Mouse (Mus musculus): ENCODE results near the gene Cracr2b.

The Cracr2b gene

GRCm38 (mm10) chr7:141460391-141461113 lies at the start of gene Cracr2b:
Gene Cracr2b (plus strand): TSS chr7:141461094.
- no peak for DNase-seq (ENCODE audit: low spot score)

DNA sequence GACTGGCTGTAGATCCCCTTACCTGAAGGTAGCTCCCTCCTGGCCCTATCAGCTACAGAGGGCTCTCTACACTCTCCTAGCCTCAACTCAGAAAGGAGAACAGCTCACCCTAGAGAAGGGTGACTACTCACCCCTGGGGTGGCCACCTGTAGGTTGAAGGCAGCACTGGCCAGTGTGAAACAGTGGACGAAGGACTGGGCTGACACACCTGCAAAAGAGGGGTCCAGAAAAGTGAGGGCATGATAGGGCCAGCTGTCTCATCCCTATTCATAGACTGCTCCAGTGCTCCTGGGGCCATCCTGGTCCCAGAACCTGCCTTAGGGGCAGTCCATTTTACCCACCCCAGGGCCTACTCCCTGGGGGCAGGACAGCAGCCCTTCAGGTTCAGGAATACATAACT lies 49.2 kb upstream of the Cracr2b start:
- no peak for DNase-seq (ENCODE audit: low spot score)

DNA sequence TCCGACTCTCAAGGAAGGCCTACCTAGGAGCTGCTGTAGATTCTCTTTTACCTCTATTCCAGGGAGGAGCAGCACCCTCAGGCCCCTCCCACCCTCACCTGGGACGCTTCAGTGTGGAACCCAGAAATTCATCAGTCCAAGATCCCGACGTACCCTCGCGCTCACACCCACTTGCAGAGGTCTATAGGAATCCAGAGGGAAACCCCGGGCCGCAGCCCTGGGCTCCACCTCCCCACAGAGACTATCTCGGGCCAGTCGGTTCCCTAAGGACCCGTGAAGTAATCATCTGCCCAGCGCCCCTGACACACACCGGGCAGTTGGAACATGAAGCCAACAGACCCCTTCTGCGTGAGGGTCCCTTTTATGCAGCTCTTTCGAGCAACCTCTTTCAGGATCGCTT lies 47.6 kb upstream of the Cracr2b start:
- no peak for DNase-seq (ENCODE audit: low spot score)

DNA sequence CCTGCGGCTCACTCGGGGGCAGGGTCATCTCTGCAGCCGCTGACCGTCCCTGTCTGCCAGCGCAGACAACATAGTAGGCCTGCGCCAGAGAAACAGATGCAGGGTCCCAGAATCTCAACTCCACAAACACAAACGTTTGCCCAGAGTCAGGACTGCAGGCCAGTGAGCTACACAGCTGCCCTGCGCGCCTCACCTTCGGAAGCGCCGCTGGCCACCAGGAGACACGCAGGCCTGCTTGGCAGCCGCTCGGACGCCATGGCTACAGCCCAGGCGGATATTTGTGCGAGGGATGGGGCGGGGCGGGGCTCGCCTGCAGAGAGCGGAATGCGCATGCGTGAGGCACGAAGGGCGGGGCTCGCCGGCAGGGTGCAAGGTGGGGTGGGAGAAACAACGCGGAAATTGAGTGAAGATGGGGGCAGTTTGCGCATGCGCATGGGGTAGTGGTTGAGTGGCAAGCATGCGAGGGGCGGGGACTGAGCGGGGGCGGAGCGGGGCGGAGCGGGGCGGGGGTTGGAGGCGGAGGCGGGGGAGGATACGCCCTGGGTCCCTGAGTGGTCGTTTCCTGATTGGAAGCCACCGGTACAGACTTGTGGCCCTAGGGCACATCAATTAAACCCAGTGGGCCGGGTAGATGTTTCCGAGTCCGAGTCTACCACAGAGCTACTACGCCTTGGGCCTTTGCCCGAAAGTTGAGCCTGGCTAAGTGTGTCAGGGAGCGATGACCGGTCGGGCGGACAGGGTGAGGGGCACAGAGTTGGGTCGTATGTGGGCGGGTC lies 46.9 kb upstream of the Cracr2b start, which contains the start of gene Gatd1:
Gene Gatd1, minus strand, starts transcription at position 328 of the 776 bp plus-strand sequence.
- peak; percentile 99 for DNase-seq (ENCODE audit: low spot score)

- DNase-seq (ENCODE audit: low spot score): no peak
Observed at GRCm38 (mm10) chr7:141416144-141416841, 44.6 kb upstream of the Cracr2b start.

GRCm38 (mm10) chr7:141417731-141418681 lies 42.9 kb upstream of the Cracr2b start:
- no peak for DNase-seq (ENCODE audit: low spot score)

GRCm38 (mm10) chr7:141418970-141419369 lies 41.9 kb upstream of the Cracr2b start:
- DNase-seq (ENCODE audit: low spot score): no peak

GRCm38 (mm10) chr7:141420030-141420702 lies 40.7 kb upstream of the Cracr2b start:
- DNase-seq (ENCODE audit: low spot score): no peak

- DNase-seq (ENCODE audit: low spot score): no peak
Observed at GRCm38 (mm10) chr7:141423811-141424210, 37.1 kb upstream of the Cracr2b start.

DNA sequence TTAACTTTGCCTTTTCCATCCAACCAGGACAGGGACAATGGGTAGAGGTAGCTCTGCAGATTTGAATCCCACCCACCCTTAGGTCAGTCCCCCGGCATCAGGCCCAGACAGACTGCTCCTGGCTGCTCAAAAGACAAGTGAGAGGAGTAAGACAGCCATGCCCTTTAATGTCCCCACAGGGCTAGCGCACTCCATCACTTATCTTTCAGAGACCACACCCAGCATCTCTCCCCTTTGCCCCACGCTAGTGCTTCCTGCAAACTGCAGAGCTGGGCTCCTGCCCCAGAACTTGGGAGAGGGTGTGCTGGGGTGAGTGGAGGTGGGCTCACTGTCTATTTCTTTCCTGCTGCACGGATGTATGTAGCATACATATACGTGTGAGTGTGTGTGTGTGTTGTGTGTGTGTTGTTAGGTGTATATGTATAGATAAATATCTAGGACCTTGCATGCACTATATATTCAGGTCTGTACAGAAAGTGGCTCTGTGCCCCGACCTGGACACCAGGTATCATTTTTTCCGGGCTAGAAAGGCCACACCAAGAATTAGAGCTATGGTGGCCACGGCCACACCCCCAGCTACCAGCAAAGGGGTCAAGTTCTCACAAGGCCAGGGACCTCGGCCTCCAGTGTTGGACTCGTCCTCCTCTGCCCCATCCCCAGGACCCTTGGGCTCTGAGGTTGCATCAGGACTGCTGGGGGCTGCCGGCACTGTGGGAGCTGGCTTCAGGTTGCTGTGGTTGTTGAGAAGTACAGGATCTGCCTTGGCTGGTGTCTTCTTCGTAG lies 33.8 kb upstream of the Cracr2b start:
- DNase-seq (ENCODE audit: low spot score): no peak

DNA sequence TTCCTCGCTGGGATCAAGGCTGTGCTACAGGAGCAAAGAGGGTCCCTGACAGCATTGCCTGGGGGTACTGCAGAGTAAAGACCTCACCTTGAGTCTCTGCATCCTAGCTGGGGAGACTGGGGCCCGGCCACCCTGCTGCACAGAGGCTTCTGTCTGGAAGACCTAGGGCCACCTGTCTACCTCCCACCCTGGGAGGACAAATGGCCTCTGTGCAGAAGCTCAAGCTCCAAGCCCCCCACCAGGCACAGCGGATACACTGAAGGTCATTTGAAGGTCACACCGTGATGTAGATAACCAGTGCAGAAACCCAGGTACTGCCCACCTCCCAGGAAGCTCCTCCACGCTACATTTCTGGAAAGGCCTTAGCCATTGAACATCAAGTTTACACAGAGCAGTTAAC lies 32.2 kb upstream of the Cracr2b start:
- no peak for DNase-seq (ENCODE audit: low spot score)

- DNase-seq (ENCODE audit: low spot score): no peak
Observed at GRCm38 (mm10) chr7:141429310-141429709, 31.6 kb upstream of the Cracr2b start, which contains the start of gene Cend1. Gene Cend1 (minus strand): TSS chr7:141429491.

DNA sequence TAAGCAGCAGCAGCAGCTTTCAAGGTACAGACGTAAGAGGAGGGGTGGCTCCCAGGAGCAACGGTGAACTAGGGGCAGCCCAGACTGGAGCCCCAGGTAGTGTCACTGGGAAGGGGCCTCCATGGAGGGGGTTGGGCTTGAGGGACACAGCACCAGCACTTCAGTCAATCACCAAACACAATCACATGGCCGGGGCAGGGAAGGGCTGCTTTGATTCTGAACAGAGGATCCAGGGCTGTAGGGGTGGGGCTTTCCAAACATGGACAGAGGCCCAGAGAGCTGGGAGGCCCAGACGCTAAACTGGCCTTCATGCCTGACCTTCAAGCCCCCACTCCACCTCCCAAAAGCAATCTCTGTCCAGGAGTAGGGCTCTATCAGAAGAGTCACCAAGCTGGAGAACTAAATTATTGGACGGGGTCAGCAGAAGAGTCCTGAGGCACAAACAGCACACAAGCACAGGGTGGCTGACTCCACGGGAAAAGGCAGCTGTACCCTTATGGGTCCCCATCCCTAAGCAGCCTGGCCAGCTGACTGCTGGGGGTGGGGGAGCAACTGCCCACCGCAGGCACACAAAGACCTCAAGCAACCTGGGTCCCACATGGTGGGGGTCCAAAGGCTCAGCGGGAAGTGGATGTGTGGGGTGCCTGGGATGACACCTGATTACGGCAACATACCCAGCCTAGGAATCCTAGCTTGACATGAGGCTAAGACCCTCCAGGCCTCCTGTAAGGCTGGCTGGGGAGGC lies 30.9 kb upstream of the Cracr2b start:
- DNase-seq (ENCODE audit: low spot score): no peak

- DNase-seq (ENCODE audit: low spot score): no peak
Observed at GRCm38 (mm10) chr7:141430585-141431240, 30.2 kb upstream of the Cracr2b start.

DNA sequence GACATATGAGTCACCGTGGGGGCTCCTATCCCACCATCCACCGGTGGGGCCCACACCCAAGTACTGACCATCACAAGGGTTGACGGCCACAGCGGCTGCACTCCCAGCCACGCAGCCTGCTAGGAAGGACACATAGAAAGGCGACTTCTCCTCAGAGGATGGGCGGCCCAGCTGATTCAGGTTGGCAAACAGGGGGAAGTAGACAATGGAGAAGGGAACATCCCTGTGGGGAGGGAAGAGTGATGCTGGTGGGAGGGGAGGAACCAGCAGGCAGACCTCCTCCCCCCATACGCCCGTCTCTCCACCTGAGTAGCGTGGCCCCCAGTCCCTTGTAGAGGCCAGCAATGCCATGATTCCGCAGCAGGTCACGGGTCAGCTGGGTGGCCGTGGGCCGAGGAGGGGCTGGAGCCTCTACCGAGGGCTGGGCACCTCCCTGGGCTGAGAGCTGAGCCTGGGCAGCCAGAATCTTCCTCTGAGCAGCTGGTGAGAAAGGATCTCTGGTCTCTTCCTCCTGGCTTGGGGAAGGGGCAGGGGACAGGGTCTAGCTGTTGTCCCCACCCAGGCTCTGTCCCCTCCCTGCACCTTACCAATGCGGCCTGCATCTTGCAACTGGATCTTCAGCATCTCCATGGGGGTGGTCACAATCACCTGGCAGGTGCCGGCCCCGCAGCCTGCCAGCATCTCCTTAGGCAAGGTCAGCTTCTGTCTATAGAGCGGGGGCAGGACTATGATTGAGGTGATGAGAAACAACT lies 29.3 kb upstream of the Cracr2b start:
- no peak for DNase-seq (ENCODE audit: low spot score)

DNA sequence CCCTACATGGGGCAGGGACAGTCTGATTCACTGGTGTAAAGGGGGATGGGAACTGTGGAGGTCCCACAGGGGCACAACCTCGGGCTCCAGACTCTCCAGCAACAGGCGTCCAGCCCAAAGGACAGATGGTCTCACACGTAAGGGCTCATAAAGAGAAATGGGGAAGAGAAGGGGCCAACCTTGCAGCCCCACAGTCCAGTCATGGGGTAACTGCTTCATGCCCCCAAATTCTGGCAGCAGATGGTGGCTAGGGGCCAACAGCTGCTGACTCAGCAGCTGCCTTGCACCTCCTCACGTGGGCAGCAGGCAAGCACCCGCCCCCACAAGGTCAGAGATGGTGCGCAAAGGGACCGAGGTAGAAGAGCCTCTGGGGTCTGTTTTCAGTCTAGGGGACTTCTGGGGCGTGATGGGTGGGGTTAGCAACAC lies 28.7 kb upstream of the Cracr2b start:
- no peak for DNase-seq (ENCODE audit: low spot score)

DNA sequence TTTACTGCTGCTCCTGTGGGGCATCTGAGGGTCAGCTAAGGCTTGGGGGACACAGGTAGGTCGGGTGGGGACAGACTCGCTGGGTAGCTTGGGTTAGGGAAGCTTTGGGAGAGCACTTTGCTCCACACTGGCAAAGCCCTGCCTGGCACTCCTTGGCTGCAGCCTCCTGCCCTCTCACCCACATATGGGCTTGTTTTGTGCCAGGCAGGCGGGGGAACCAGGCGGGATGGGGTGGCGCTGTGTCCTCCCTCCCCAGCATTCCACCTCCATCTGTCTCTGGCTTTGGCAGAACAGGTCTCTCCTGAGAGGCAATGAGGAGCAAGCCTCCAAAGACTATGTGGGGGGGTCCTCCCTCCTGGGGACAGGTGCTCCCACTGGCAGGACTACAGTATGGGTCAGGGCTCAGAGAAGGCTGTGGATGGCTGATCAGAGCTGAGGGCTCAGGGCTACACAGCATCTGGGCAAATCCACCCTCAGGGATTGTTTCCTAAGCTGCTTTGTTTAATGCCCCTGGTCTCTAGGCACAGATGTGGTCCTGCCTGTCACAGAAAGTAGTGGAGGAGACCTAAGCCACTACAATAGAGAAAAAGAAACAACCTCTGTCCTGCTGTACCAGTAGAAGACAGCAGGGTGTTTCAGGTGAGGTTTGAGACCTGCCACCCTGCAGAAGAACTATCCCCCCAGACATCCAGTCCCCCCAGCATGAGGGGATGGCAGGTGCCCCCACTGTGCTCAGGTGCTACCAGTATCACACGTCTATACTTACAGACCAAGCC lies 28.0 kb upstream of the Cracr2b start:
- DNase-seq (ENCODE audit: low spot score): no peak
